Mouse (Mus musculus) midbrain, embryonic 10.5 days (tissue): ENCODE results near the gene Skiv2l. TPM values are rescaled to one million over a fixed set of nuclear protein-coding genes. Genes with fewer than 3 reads are reported as not detected.

Experiments used
- DNase-seq: peaks from one replicate; pipeline ENCODE4 v3.0.0-alpha.2; 2017; ENCODE audit warnings: low spot score
- H3K27ac ChIP-seq: fragments of 300-500 bp; sonication (generic); replicated peaks from 2 replicates; pipeline ENCODE4 v1.5.1; 2016; ENCODE audit warnings: mild to moderate bottlenecking
- H3K27me3 ChIP-seq: fragments of 300-500 bp; sonication (generic); 2 replicates; pipeline ENCODE4 v1.6.1; 2016; ENCODE audit warnings: low read depth, mild to moderate bottlenecking; ENCODE audit not compliant: poor library complexity, severe bottlenecking
- H3K36me3 ChIP-seq: fragments of 300-500 bp; sonication (generic); 2 replicates; pipeline ENCODE4 v1.6.1; 2016; ENCODE audit warnings: mild to moderate bottlenecking, moderate library complexity
- H3K4me1 ChIP-seq: fragments of 300-500 bp; sonication (generic); 2 replicates; pipeline ENCODE4 v1.6.1; 2016
- H3K4me3 ChIP-seq: fragments of 300-500 bp; sonication (generic); 2 replicates; pipeline ENCODE4 v1.5.1; 2016; ENCODE audit warnings: mild to moderate bottlenecking, moderate library complexity
- H3K9me3 ChIP-seq: fragments of 300-500 bp; sonication (generic); replicated peaks from 2 replicates; pipeline ENCODE4 v1.6.1; 2016; ENCODE audit warnings: mild to moderate bottlenecking
- WGBS: fragments of 180-500 bp; shearing (Covaris S2); methylation state at CpG from one replicate; pipeline ENCODE4 v1.1.7; 2016; 5-methylcytosine and 5-hydroxymethylcytosine counted together
- polyA plus RNA-seq: library from polyadenylated mRNA; unstranded; fragments of >200 nt; fragmentation: Nextera tagmentation; extraction: Ambion mirVana; gene quantifications from 2 replicates; pipeline ENCODE4 v1.2.1, GENCODE M21; 2016

The Skiv2l gene
- polyA plus RNA-seq, 1 experiment from 2014 or later = 57.8 TPM

- WGBS = 92% methylated on average over 2 of the region's 2 CpGs
- no peak overlapping the region for H3K27ac ChIP-seq
- H3K4me3 ChIP-seq = no peak overlapping the region
- no peaks in the 10 kb centered on the region for H3K27me3 ChIP-seq
- peaks cover 11% of the 10 kb centered on the region for H3K36me3 ChIP-seq
- no peak for DNase-seq
- peaks cover 6% of the 10 kb centered on the region; the same call in 1 of the 2 replicates for H3K9me3 ChIP-seq
- H3K4me1 ChIP-seq = peaks cover 33% of the 10 kb centered on the region
Measured at GRCm38 (mm10) chr17:34891377-34891776, 41.4 kb upstream of the Skiv2l start.

GRCm38 (mm10) chr17:34890074-34890743, 40.2 kb upstream of the Skiv2l start:
- Histone ChIP-seq H3K27me3 (no peaks in the 10 kb centered on the region), H3K36me3 (no peaks in the 10 kb centered on the region), H3K9me3 (no peaks in the 10 kb centered on the region), H3K4me1 (peaks cover 22% of the 10 kb centered on the region), H3K27ac (no peak overlapping the region), H3K4me3 (no peak overlapping the region)
- WGBS = 89% methylated on average over 12 of the region's 12 CpGs
- DNase-seq = no peak

GRCm38 (mm10) chr17:34887942-34888341, 37.9 kb upstream of the Skiv2l start:
- Histone ChIP-seq H3K27me3 (peaks cover 8% of the 10 kb centered on the region; the same call in 1 of the 2 replicates), H3K4me1 (peaks cover under 1% of the 10 kb centered on the region; the same call in 1 of the 2 replicates), H3K9me3 (no peaks in the 10 kb centered on the region), H3K27ac (no peak overlapping the region), H3K36me3 (no peaks in the 10 kb centered on the region), H3K4me3 (no peak overlapping the region)
- DNase-seq = no peak
- WGBS = 84% methylated on average over 5 of the region's 5 CpGs

GRCm38 (mm10) chr17:34885615-34886014, 35.6 kb upstream of the Skiv2l start:
- Histone ChIP-seq H3K27ac (no peak overlapping the region), H3K4me3 (no peak overlapping the region), H3K9me3 (no peaks in the 10 kb centered on the region), H3K27me3 (peaks cover 25% of the 10 kb centered on the region), H3K4me1 (peaks cover 9% of the 10 kb centered on the region), H3K36me3 (no peaks in the 10 kb centered on the region)
- no peak for DNase-seq
- whole genome bisulfite sequencing = 81% methylated on average over 3 of the region's 3 CpGs

GRCm38 (mm10) chr17:34884704-34885103, 34.7 kb upstream of the Skiv2l start:
- 89% methylated on average over 6 of the region's 6 CpGs for WGBS
- Histone ChIP-seq H3K27ac (no peak overlapping the region), H3K9me3 (no peaks in the 10 kb centered on the region), H3K36me3 (no peaks in the 10 kb centered on the region), H3K4me3 (no peak overlapping the region), H3K4me1 (peaks cover 9% of the 10 kb centered on the region), H3K27me3 (peaks cover 25% of the 10 kb centered on the region)
- no peak for DNase-seq

- 78% methylated on average over 3 of the region's 3 CpGs for WGBS
- Histone ChIP-seq H3K9me3 (no peaks in the 10 kb centered on the region), H3K4me1 (peaks cover 9% of the 10 kb centered on the region), H3K4me3 (no peak overlapping the region), H3K36me3 (no peaks in the 10 kb centered on the region), H3K27me3 (peaks cover 25% of the 10 kb centered on the region), H3K27ac (no peak overlapping the region)
- no peak for DNase-seq
Measured at GRCm38 (mm10) chr17:34883332-34883731, 33.3 kb upstream of the Skiv2l start.

GRCm38 (mm10) chr17:34881683-34882310, 31.8 kb upstream of the Skiv2l start, which contains the start of gene Gm20547:
Gene Gm20547, minus strand, starts transcription at chr17:34882042.
- H3K9me3 ChIP-seq = no peaks in the 10 kb centered on the region
- no peaks in the 10 kb centered on the region for H3K36me3 ChIP-seq
- no peak for DNase-seq
- H3K27ac ChIP-seq = no peak within 1 kb of the TSS
- H3K27me3 ChIP-seq = peaks cover 25% of the 10 kb centered on the region
- 14% methylated on average over 15 of the region's 15 CpGs for WGBS
- H3K4me1 ChIP-seq = peaks cover 9% of the 10 kb centered on the region
- peak within 1 kb of the TSS; percentile 20; the same call in 1 of the 2 replicates for H3K4me3 ChIP-seq

- Histone ChIP-seq H3K27ac (no peak overlapping the region), H3K4me3 (peak overlapping the region; percentile 20; the same call in 1 of the 2 replicates), H3K27me3 (peaks cover 25% of the 10 kb centered on the region)
Measured at GRCm38 (mm10) chr17:34881166-34881565, 31.2 kb upstream of the Skiv2l start.

GRCm38 (mm10) chr17:34879336-34879879, 29.4 kb upstream of the Skiv2l start, which contains the start of gene Zbtb12:
Gene Zbtb12, plus strand, starts transcription at chr17:34879483.
- DNase-seq = no peak
- Histone ChIP-seq H3K27ac (no peak within 1 kb of the TSS), H3K4me3 (no peak within 1 kb of the TSS), H3K27me3 (peaks cover 25% of the 10 kb centered on the region), H3K9me3 (no peaks in the 10 kb centered on the region), H3K4me1 (peaks cover 9% of the 10 kb centered on the region), H3K36me3 (no peaks in the 10 kb centered on the region)
- 66% methylated on average over 11 of the region's 11 CpGs for WGBS

More at GRCm38 (mm10) chr17:34881166-34881565, 31.2 kb upstream of the Skiv2l start:
- Histone ChIP-seq H3K36me3 (no peaks in the 10 kb centered on the region), H3K9me3 (no peaks in the 10 kb centered on the region), H3K4me1 (peaks cover 9% of the 10 kb centered on the region)
- no peak for DNase-seq

- DNase-seq = no peak
- Histone ChIP-seq H3K27me3 (no peaks in the 10 kb centered on the region), H3K27ac (no peak overlapping the region), H3K36me3 (no peaks in the 10 kb centered on the region), H3K9me3 (no peaks in the 10 kb centered on the region), H3K4me3 (no peak overlapping the region), H3K4me1 (no peaks in the 10 kb centered on the region)
- 88% methylated on average over 6 of the region's 6 CpGs for WGBS
Measured at GRCm38 (mm10) chr17:34874321-34874720, 24.3 kb upstream of the Skiv2l start.

- Histone ChIP-seq H3K27me3 (no peaks in the 10 kb centered on the region), H3K27ac (no peak overlapping the region), H3K4me3 (no peak overlapping the region), H3K36me3 (no peaks in the 10 kb centered on the region), H3K9me3 (no peaks in the 10 kb centered on the region), H3K4me1 (peaks cover 5% of the 10 kb centered on the region)
- no peak for DNase-seq
- 68% methylated on average over 7 of the region's 7 CpGs for WGBS
Measured at GRCm38 (mm10) chr17:34865981-34866380, 16.0 kb upstream of the Skiv2l start.

- DNase-seq = no peak
- Histone ChIP-seq H3K4me3 (no peak within 1 kb of the TSS), H3K9me3 (no peaks in the 10 kb centered on the region), H3K27ac (no peak within 1 kb of the TSS), H3K36me3 (peaks cover 6% of the 10 kb centered on the region), H3K4me1 (peaks cover 5% of the 10 kb centered on the region), H3K27me3 (no peaks in the 10 kb centered on the region)
- 75% methylated on average over 8 of the region's 8 CpGs for WGBS
Measured at GRCm38 (mm10) chr17:34862416-34863081, 12.5 kb upstream of the Skiv2l start, which contains the start of gene Cfb. Gene Cfb, minus strand, starts transcription at chr17:34862518.
